Mouse (Mus musculus): ENCODE data around the gene Tspan18. TPM values are rescaled to one million over a fixed set of nuclear protein-coding genes. Genes with fewer than 3 reads are reported as not detected.
A peak's percentile ranks its signal among the peaks of the same experiment; 100 is the strongest.

The Tspan18 gene
- polyA plus RNA-seq, 1 experiment from 2014 or later = 3.7 TPM

DNA sequence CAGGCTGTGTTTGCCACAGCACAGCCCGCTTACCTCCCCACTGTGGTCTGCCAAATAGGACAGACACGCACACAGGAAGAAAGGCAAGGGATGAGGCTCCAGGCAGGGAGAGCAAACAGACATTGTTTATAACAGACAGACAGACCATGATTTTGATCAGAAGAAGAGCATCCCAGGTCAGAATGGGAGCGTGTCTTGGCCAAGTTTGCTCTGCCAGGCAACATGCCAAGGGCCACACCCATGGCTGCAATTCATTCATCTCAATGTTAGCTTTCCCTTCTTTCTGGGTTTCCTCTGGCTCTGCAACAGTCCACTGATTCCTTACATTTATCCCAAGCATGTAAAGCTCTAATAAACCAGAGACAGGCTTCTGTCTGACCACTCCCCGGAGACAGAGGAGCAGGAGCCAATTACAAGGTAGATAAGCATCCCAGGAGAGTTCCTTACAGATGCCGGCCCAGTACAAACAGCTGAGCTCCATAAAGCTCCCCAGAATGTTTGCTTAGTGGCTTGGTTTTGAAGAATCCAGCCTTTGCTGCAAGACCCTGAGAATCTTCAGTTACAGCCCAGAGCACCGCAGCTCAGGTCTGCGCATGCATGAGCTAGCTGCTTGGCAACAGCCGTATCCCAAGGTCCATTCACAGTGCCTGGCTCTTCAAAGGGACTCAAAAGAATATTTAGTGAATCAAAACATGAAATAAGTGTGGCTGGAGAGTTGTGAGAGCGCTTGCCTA lies 5.2 kb upstream of the Tspan18 start:
- H3K36me3 ChIP-seq = no peaks in the 10 kb centered on the region
- H3K27ac ChIP-seq = no peak overlapping the region
- H3K9ac ChIP-seq = no peak overlapping the region
- peaks cover 8% of the 10 kb centered on the region for H3K4me1 ChIP-seq (replicated peaks)
- ATAC-seq (ENCODE audit: low read depth) (no peak), DNase-seq (no peak)
- no peak overlapping the region for H3K4me3 ChIP-seq (replicated peaks)
- H3K27me3 ChIP-seq = peaks cover 20% of the 10 kb centered on the region
- 73% methylated on average over 9 of the region's 9 CpGs for WGBS (ENCODE audit: insufficient replicate concordance)
- H3K9me3 ChIP-seq (replicated peaks) = no peaks in the 10 kb centered on the region
- H3K4me2 ChIP-seq = no peak overlapping the region

DNA sequence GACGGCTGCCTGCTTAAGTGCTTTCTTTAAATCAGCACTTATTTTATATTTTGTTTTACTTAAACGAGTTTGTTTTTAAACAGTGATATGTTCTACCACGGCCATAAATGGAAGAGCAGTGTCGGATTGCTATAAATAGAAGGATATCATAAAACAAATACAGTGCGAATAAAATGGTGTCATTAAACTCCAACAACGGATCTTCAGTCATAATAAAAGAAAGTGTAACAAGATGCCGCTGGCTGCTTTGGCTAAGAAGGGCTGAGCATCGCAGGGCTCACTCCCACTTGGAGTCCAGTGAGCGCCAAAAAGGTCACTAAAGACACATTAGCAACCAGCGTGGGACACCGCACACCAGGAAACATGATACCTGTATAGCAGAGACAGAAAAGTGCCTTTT lies 1.7 kb upstream of the Tspan18 start:
- no peak overlapping the region for H3K9ac ChIP-seq
- DNase-seq (no peak), ATAC-seq (ENCODE audit: low read depth) (no peak)
- H3K36me3 ChIP-seq = no peaks in the 10 kb centered on the region
- peaks cover 23% of the 10 kb centered on the region for H3K4me1 ChIP-seq (replicated peaks)
- no peak overlapping the region for H3K4me3 ChIP-seq (replicated peaks)
- H3K27ac ChIP-seq = no peak overlapping the region
- H3K4me2 ChIP-seq = no peak overlapping the region
- WGBS (ENCODE audit: insufficient replicate concordance) = 81% methylated on average over 11 of the region's 11 CpGs
- peaks cover 43% of the 10 kb centered on the region for H3K27me3 ChIP-seq
- no peaks in the 10 kb centered on the region for H3K9me3 ChIP-seq (replicated peaks)

DNA sequence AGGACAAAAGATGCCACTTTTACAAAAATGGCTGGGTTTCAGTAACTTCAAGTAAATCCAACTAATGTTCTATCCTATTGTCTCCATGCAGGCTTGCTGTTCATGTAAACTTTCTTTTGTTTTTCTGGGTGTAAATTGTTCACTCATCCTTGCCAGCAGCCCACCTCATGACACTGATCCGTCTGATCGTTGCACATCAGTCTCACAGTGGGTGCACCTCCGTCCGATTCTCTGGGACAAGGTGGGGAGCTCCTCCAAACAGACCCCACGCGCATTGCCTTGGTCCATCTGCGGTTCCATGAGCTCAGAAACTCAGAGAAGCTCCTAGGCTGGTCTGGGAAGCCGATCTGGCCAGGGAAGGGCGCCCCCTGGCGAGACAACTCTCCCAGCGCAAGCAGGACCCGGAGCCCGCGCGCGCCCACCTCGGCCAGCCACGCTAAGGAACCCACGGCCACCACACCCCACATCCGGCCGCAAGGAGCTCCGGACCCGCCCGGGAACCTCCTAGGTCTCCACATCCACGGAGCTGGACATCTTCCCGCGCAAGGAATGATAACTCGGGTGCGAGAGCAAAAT lies 976 bp downstream of the Tspan18 start:
- Histone ChIP-seq H3K4me2 (peak overlapping the region; percentile 99), H3K36me3 (no peaks in the 10 kb centered on the region), H3K27me3 (peaks cover 39% of the 10 kb centered on the region), H3K9me3 (replicated peaks) (no peaks in the 10 kb centered on the region), H3K4me1 (replicated peaks) (peaks cover 23% of the 10 kb centered on the region), H3K27ac (peak overlapping the region; percentile 18; the same call in 1 of the 2 replicates), H3K4me3 (replicated peaks) (peak overlapping the region; percentile 70), H3K9ac (peak overlapping the region; percentile 72)
- WGBS (ENCODE audit: insufficient replicate concordance) = 1% methylated on average over 29 of the region's 29 CpGs
- ATAC-seq (ENCODE audit: low read depth) (peak; percentile 9; the same call in 1 of the 2 replicates), DNase-seq (peak; percentile 63)

DNA sequence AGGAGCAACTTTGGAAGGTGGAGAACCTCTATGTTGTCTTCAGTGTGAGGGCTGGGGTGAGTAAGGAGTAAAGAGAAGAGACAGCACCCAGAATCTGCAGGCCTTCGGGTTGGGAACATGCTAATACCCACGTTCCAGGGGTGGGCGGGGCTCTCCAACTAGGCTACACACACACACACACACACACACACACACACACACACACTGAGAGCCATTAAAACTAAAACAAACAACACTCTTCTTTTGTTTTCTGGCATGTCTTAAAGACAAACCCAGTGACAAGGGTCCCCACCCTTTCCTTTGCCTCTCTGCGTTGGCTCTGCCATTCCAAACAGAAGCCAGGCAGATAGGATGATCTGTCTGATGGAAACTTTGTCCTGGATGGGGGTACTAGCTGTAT lies 2.0 kb downstream of the Tspan18 start:
- Histone ChIP-seq H3K4me3 (replicated peaks) (no peak overlapping the region), H3K4me1 (replicated peaks) (peaks cover 23% of the 10 kb centered on the region), H3K27ac (no peak overlapping the region), H3K4me2 (peak overlapping the region; percentile 99), H3K27me3 (peaks cover 39% of the 10 kb centered on the region), H3K9ac (no peak overlapping the region), H3K36me3 (no peaks in the 10 kb centered on the region), H3K9me3 (replicated peaks) (no peaks in the 10 kb centered on the region)
- ATAC-seq (ENCODE audit: low read depth) (no peak), DNase-seq (no peak)
- WGBS (ENCODE audit: insufficient replicate concordance) = 73% methylated on average over 4 of the region's 4 CpGs

DNA sequence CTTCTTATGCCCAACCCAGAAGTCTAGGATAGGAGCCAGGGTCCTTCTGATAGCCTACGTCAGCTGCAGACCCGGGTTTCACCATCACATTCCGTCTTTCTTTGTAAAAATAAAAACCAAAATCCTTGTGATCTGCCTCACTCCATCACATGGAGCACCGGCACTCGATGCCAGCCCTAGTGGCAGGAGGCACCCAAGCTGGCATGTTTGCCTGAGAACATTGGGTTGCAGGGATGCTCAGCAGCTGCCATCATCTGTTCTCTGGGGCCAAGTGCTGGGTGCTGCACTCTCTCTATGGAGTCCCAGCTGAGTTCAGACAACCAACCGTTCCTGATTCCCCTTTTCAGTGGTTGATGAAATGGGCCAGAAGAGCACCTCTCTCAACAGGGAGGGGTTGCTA lies 3.2 kb downstream of the Tspan18 start:
- 76% methylated on average over 6 of the region's 6 CpGs for WGBS (ENCODE audit: insufficient replicate concordance)
- H3K9me3 ChIP-seq (replicated peaks) = no peaks in the 10 kb centered on the region
- H3K4me2 ChIP-seq = no peak overlapping the region
- H3K36me3 ChIP-seq = no peaks in the 10 kb centered on the region
- H3K9ac ChIP-seq = no peak overlapping the region
- peaks cover 23% of the 10 kb centered on the region for H3K4me1 ChIP-seq (replicated peaks)
- H3K27me3 ChIP-seq = peaks cover 34% of the 10 kb centered on the region
- DNase-seq (no peak), ATAC-seq (ENCODE audit: low read depth) (no peak)
- no peak overlapping the region for H3K27ac ChIP-seq
- no peak overlapping the region for H3K4me3 ChIP-seq (replicated peaks)

DNA sequence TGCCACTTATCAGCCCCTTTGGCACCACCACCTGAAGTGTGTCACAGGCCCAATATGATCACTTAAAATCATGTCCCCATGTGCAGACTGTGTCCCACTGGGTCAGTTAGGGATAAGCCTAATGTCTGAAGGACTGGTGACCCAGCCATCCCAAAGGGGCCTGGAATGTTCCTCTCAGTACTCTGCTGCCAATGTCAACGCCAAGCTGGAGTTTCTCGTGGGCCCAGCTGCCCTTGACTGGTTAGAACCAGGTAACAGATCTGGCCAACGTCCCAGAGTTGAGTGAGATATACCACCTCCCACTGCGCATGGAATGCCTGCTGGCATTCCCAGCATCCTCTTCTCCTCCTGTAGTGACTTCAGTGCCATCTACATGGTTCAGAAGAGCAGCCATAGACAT lies 5.2 kb downstream of the Tspan18 start:
- Histone ChIP-seq H3K4me2 (no peak overlapping the region), H3K27ac (no peak overlapping the region), H3K4me3 (replicated peaks) (no peak overlapping the region), H3K9me3 (replicated peaks) (no peaks in the 10 kb centered on the region), H3K36me3 (no peaks in the 10 kb centered on the region), H3K9ac (no peak overlapping the region), H3K4me1 (replicated peaks) (peaks cover 13% of the 10 kb centered on the region), H3K27me3 (peaks cover 25% of the 10 kb centered on the region)
- WGBS (ENCODE audit: insufficient replicate concordance) = 69% methylated on average over 4 of the region's 4 CpGs
- no peak for ATAC-seq (ENCODE audit: low read depth)
- no peak for DNase-seq

DNA sequence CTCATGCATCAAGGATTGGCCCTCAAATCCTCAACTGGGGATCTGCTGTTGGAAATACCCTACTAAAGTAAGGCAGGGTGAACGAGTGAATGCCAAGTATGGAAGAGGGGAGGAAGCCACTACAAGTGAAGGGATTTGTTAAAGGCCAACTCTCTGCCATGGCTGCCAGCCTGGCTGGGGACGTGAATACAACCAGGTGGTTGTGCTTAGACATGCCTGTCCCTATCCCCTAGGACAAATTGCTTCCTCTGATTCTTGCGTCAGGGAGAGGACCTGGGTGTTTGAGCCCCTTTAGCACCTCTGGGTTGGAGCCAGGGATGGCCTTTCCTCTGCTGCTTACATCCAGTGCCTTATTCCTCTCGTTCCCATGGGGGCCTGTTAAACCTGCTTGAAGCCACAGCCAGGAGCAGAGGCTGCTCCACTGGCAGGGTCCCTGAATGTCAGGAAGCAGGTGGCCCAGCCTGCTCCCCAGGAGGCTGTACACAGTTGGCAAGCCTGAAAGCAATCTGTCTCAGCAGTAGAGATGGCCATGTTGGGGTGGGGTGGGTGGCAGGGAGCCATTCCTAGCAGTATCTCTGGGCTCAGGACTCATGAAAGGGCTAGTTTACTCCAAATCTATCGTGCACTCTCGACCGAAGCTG lies 6.3 kb downstream of the Tspan18 start:
- no peak overlapping the region for H3K27ac ChIP-seq
- no peak for ATAC-seq (ENCODE audit: low read depth)
- H3K36me3 ChIP-seq = no peaks in the 10 kb centered on the region
- peaks cover 2% of the 10 kb centered on the region for H3K4me1 ChIP-seq (replicated peaks)
- 63% methylated on average over 7 of the region's 7 CpGs for WGBS (ENCODE audit: insufficient replicate concordance)
- H3K27me3 ChIP-seq = peaks cover 14% of the 10 kb centered on the region
- H3K4me3 ChIP-seq (replicated peaks) = no peak overlapping the region
- H3K4me2 ChIP-seq = no peak overlapping the region
- no peak for DNase-seq
- H3K9ac ChIP-seq = no peak overlapping the region
- no peaks in the 10 kb centered on the region for H3K9me3 ChIP-seq (replicated peaks)

DNA sequence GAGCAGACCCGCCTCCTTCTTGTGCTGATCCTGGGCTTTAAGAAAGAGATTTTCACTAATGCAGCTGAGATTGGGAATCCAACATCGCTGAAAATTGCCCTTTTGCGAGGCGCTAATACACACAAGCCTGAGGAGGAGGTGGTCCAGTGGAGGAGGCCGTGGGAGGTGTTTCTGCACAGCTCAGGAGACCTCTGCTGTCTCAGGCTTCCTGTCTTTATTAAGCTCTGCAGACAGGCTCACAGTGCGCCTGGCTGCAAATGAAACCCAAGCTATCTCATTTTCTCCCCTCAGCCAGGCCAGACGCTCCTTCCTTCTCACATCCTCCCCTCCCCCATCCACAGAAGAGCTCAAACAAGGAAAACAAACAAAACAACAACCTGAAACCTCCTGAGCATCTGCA lies 9.6 kb downstream of the Tspan18 start:
- ATAC-seq (ENCODE audit: low read depth) (no peak), DNase-seq (no peak)
- no peak overlapping the region for H3K9ac ChIP-seq
- no peak overlapping the region for H3K27ac ChIP-seq
- H3K9me3 ChIP-seq (replicated peaks) = no peaks in the 10 kb centered on the region
- 53% methylated on average over 7 of the region's 7 CpGs for WGBS (ENCODE audit: insufficient replicate concordance)
- H3K27me3 ChIP-seq = no peaks in the 10 kb centered on the region
- no peaks in the 10 kb centered on the region for H3K36me3 ChIP-seq
- no peak overlapping the region for H3K4me3 ChIP-seq (replicated peaks)
- H3K4me2 ChIP-seq = no peak overlapping the region
- no peaks in the 10 kb centered on the region for H3K4me1 ChIP-seq (replicated peaks)

DNA sequence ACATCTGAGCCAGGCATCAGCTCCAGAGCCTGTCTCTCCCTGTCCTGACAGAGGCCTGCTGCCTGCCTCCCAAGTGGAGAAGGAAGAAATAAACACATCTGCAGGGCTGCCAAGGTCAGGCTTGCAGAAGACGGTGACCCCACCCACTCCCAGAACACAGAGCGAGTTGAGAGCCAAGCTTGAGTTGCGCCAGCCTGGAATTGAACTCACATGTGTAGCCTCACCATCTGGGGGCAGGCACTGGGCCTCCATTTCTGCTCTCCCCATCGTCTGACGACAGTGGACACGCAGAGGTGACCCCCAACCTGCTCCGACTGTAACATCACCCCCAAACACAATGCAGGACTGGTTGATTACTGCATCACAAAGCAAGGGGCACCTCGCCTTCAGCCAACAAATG lies 12.4 kb downstream of the Tspan18 start:
- DNase-seq (no peak), ATAC-seq (ENCODE audit: low read depth) (no peak)
- Histone ChIP-seq H3K4me3 (replicated peaks) (no peak overlapping the region), H3K36me3 (no peaks in the 10 kb centered on the region), H3K4me1 (replicated peaks) (no peaks in the 10 kb centered on the region), H3K4me2 (no peak overlapping the region), H3K27me3 (no peaks in the 10 kb centered on the region), H3K27ac (no peak overlapping the region), H3K9ac (no peak overlapping the region), H3K9me3 (replicated peaks) (no peaks in the 10 kb centered on the region)
- 74% methylated on average over 8 of the region's 8 CpGs for WGBS (ENCODE audit: insufficient replicate concordance)

DNA sequence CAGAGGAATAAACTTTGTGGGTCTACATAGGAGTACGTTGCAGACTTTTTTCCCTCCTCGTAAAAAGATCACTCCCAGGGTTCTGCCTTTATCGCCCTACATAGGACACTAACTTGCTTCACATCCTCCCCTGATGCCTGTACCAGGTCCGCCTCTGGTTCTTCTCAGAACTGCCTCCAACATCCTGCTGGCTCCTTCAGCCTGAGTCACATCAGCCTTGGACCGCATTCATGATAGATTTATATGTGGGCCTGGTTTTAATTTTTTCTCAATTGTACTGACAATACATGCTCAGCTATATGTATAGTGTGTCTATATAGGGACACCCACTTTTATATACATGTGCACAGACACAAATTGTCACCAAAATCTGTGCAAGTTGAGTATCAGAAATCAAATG lies 14.0 kb downstream of the Tspan18 start:
- no peak overlapping the region for H3K27ac ChIP-seq
- no peaks in the 10 kb centered on the region for H3K4me1 ChIP-seq (replicated peaks)

DNA sequence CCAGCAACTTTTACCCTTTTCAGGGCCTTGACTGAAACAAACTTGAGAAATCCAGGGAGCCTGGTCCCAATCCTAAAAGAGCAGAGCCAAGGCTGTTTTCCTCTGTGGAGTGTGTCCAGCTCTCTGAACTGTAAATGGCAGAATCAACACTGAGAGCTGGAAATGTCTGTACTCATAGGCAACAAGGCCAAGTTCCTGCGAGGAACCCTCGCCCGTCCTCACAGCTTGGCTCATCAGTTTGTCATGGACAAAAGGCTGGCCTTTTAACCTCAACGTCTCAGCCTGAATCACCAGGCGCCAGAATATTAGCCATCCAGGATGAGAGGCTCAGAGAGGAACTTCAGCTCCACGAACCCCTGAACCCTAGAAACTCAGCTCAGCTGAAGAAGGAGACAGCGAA lies 14.7 kb downstream of the Tspan18 start:
- Histone ChIP-seq H3K9me3 (replicated peaks) (no peaks in the 10 kb centered on the region), H3K4me3 (replicated peaks) (no peak overlapping the region), H3K9ac (no peak overlapping the region), H3K4me1 (replicated peaks) (no peaks in the 10 kb centered on the region), H3K4me2 (no peak overlapping the region), H3K27ac (no peak overlapping the region), H3K27me3 (no peaks in the 10 kb centered on the region), H3K36me3 (no peaks in the 10 kb centered on the region)
- ATAC-seq (ENCODE audit: low read depth) = no peak
- WGBS (ENCODE audit: insufficient replicate concordance) = 66% methylated on average over 7 of the region's 7 CpGs
- DNase-seq = no peak

More for the DNA sequence above, 14.0 kb downstream of the Tspan18 start:
- Histone ChIP-seq H3K27me3 (no peaks in the 10 kb centered on the region), H3K9me3 (replicated peaks) (no peaks in the 10 kb centered on the region), H3K36me3 (no peaks in the 10 kb centered on the region), H3K4me3 (replicated peaks) (no peak overlapping the region), H3K9ac (no peak overlapping the region), H3K4me2 (no peak overlapping the region)
- no peak for DNase-seq
- WGBS (ENCODE audit: insufficient replicate concordance) = 67% methylated on average over 5 of the region's 5 CpGs
- ATAC-seq (ENCODE audit: low read depth) = no peak
